Mouse (Mus musculus) heart, embryonic 14.5 days (tissue): ENCODE measurements around the gene Serpine1. TPM values are rescaled to one million over a fixed set of nuclear protein-coding genes. Genes with fewer than 3 reads are reported as not detected.

Experiments used
- ATAC-seq: fragments of 200-750 bp; cut with Nextera tagmentation; 2 replicates; pipeline ENCODE4 v1.8.0; 2017; ENCODE audit warnings: low read depth, moderate TSS enrichment; ENCODE audit not compliant: insufficient number of reproducible peaks, insufficient read depth, low FRiP score
- H3K27ac ChIP-seq, 2 experiments: fragments of 200-500 bp in 1 of 2; fragments of 300-500 bp in 1 of 2; sonication (generic) in 1 of 2; replicated peaks in 1 of 2; 2 replicates each; pipeline ENCODE4 v1.5.1; 2012 to 2014; ENCODE audit warnings: low read depth in 2 of 2, low read length in 2 of 2, control low read depth in 1 of 2, mild to moderate bottlenecking in 1 of 2, mixed read lengths in 1 of 2; ENCODE audit not compliant: control insufficient read depth in 1 of 2, insufficient read depth in 1 of 2
- H3K27me3 ChIP-seq: fragments of 300-500 bp; sonication (generic); 2 replicates; pipeline ENCODE4 v1.6.1; 2014; ENCODE audit warnings: mild to moderate bottlenecking, low read length, control low read depth; ENCODE audit not compliant: control insufficient read depth, insufficient read depth
- H3K36me3 ChIP-seq: fragments of 300-500 bp; sonication (generic); 2 replicates; pipeline ENCODE4 v1.6.1; 2014; ENCODE audit warnings: mild to moderate bottlenecking, control low read depth, low read length, mixed read lengths; ENCODE audit not compliant: control insufficient read depth, insufficient read depth
- H3K4me1 ChIP-seq, 2 experiments: fragments of 200-500 bp in 1 of 2; fragments of 300-500 bp in 1 of 2; sonication (generic) in 1 of 2; 2 replicates each; pipeline ENCODE4 v1.6.1; 2012 to 2014; ENCODE audit warnings: low read length in 2 of 2, control low read depth in 1 of 2, mixed read lengths in 1 of 2; ENCODE audit not compliant: control insufficient read depth in 2 of 2, insufficient read depth in 2 of 2
- H3K4me2 ChIP-seq: fragments of 300-500 bp; sonication (generic); 2 replicates; pipeline ENCODE4 v1.6.1; 2014; ENCODE audit warnings: mild to moderate bottlenecking, low read length
- H3K4me3 ChIP-seq, 2 experiments: fragments of 200-500 bp in 1 of 2; fragments of 300-500 bp in 1 of 2; sonication (generic) in 1 of 2; 2 replicates each; pipeline ENCODE4 v1.5.1; 2012 to 2014; ENCODE audit warnings: low read length in 2 of 2, mild to moderate bottlenecking in 2 of 2, control low read depth in 1 of 2, low read depth in 1 of 2, moderate library complexity in 1 of 2; ENCODE audit not compliant: control insufficient read depth in 1 of 2, insufficient read depth in 1 of 2
- H3K9ac ChIP-seq: fragments of 300-500 bp; sonication (generic); 2 replicates; pipeline ENCODE4 v1.6.1; 2014; ENCODE audit warnings: mild to moderate bottlenecking, low read length
- H3K9me3 ChIP-seq: fragments of 300-500 bp; sonication (generic); 2 replicates; pipeline ENCODE4 v1.6.1; 2016; ENCODE audit warnings: low read length, control low read depth; ENCODE audit not compliant: control insufficient read depth
- WGBS: fragments of 180-500 bp; shearing (Covaris S2); extraction: QIAGEN DNeasy Blood & Tissue Kit; methylation state at CpG from one replicate; pipeline ENCODE4 v1.1.7; 2014; 5-methylcytosine and 5-hydroxymethylcytosine counted together
- polyA plus RNA-seq: library from polyadenylated mRNA; unstranded; fragments of >200 nt; fragmentation: Nextera tagmentation; extraction: Ambion mirVana; gene quantifications from 2 replicates; pipeline ENCODE4 v1.2.1, GENCODE M21; 2014

The Serpine1 gene
- polyA plus RNA-seq, 1 experiment from 2014 or later = 0.93 TPM

GRCm38 (mm10) chr5:137095135-137095534 is 23.1 kb upstream of the Serpine1 start:
- no peak overlapping the region for H3K27ac ChIP-seq
- no peak overlapping the region for H3K9ac ChIP-seq
- H3K4me1 ChIP-seq = peaks cover 4 to 8% of the 10 kb centered on the region in 2 experiments; a peak in 3 of 4 replicates
- ATAC-seq = no peak
- H3K9me3 ChIP-seq = no peaks in the 10 kb centered on the region
- no peaks in the 10 kb centered on the region for H3K27me3 ChIP-seq
- H3K4me2 ChIP-seq = no peak overlapping the region
- 79% methylated on average over 10 of the region's 10 CpGs for WGBS
- H3K36me3 ChIP-seq = no peaks in the 10 kb centered on the region
- no peak overlapping the region for H3K4me3 ChIP-seq

- no peaks in the 10 kb centered on the region for H3K27me3 ChIP-seq
- no peaks in the 10 kb centered on the region for H3K36me3 ChIP-seq
- 66% methylated on average over 9 of the region's 9 CpGs for WGBS
- no peaks in the 10 kb centered on the region for H3K9me3 ChIP-seq
- no peak overlapping the region for H3K4me3 ChIP-seq
- no peak overlapping the region for H3K9ac ChIP-seq
- H3K27ac ChIP-seq = no peak overlapping the region
- H3K4me1 ChIP-seq = peaks cover 4 to 8% of the 10 kb centered on the region in 2 experiments; a peak in 3 of 4 replicates
- H3K4me2 ChIP-seq = no peak overlapping the region
- no peak for ATAC-seq
Measured at GRCm38 (mm10) chr5:137093720-137094119, 21.7 kb upstream of the Serpine1 start.

DNA sequence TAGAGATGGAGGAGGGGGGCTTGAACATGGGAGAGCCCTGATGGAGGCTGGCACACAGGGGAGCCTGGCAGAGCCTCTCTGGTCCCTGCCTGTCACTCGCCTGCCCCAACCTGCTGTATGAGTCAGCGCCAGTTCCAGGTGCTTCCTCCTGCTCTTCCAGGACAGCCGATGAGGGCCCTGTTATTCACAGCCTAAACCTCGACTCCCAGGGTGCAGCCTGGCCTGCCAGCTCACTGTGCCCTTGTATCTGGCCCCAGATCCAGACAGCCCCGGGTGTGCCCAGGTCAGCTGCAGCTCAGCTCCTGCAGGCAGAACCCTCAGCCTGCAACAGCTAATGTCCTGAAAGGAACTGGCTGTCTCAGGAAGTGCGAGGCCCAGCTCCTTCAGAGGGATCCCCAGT is 19.5 kb upstream of the Serpine1 start:
- ATAC-seq = no peak
- Histone ChIP-seq H3K27me3 (no peaks in the 10 kb centered on the region), H3K9me3 (no peaks in the 10 kb centered on the region), H3K4me2 (no peak overlapping the region), H3K36me3 (no peaks in the 10 kb centered on the region), H3K4me1 (peaks cover 4 to 8% of the 10 kb centered on the region in 2 experiments; a peak in 3 of 4 replicates), H3K9ac (no peak overlapping the region), H3K4me3 (no peak overlapping the region), H3K27ac (no peak overlapping the region)
- 65% methylated on average over 6 of the region's 6 CpGs for WGBS

DNA sequence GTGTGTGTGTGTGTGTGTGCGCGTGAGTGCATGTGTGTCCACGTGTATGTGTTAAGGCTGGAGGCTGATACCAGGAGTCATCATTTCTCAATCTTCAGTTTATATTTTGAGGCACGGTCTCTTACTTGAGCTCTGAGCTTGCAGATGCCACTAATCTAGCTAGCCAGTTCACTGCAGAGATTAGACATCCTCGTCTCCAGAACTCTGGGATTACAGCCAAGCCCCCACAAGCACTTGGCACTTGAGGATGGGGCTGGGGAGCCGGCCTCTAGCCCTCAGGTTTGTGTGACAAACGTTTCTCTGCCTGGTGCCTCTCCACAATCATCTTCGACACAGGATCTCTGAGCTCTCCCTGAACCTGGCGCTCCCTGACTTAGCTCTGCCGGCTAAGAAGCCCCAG is 18.8 kb upstream of the Serpine1 start:
- no peak for ATAC-seq
- Histone ChIP-seq H3K4me1 (peaks cover 4 to 6% of the 10 kb centered on the region in 2 experiments; a peak in 3 of 4 replicates), H3K4me2 (no peak overlapping the region), H3K27ac (no peak overlapping the region), H3K9ac (no peak overlapping the region), H3K4me3 (no peak overlapping the region), H3K9me3 (no peaks in the 10 kb centered on the region), H3K27me3 (no peaks in the 10 kb centered on the region), H3K36me3 (no peaks in the 10 kb centered on the region)
- WGBS = 58% methylated on average over 10 of the region's 10 CpGs

DNA sequence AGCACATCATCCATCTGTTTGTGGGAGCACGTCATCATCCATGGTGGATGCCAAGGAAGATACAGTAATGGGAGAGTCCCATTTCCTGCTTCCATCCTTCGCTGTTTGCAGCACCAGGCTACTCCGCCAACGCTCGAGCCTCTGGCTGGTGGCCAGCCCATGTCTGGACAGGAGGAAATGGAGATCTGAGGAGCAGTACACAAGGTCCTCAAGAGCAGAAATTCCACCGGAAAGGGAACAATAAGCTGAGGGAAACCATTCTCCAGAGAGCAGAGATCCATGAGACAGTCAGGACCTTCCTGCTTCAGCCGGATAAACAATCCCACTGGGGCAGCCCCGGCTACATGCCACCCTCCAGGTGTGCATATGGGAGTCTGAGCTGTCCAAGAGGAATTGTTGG is 15.3 kb upstream of the Serpine1 start:
- no peaks in the 10 kb centered on the region for H3K27me3 ChIP-seq
- no peak overlapping the region for H3K4me2 ChIP-seq
- no peak overlapping the region for H3K4me3 ChIP-seq
- H3K4me1 ChIP-seq = peaks cover 2 to 4% of the 10 kb centered on the region in 2 experiments; a peak in 2 of 4 replicates
- no peak overlapping the region for H3K9ac ChIP-seq
- no peaks in the 10 kb centered on the region for H3K36me3 ChIP-seq
- H3K27ac ChIP-seq = peak overlapping the region in 1 of 2 experiments; percentile 41; a peak in 1 of 4 replicates
- 0 out of 2 replicates have a peak, but pooled peaks have one; percentile 33 for ATAC-seq
- WGBS = 66% methylated on average over 8 of the region's 8 CpGs
- H3K9me3 ChIP-seq = no peaks in the 10 kb centered on the region

GRCm38 (mm10) chr5:137085731-137086130 is 13.7 kb upstream of the Serpine1 start:
- Histone ChIP-seq H3K4me3 (no peak overlapping the region), H3K4me1 (peaks cover 0 to under 1% of the 10 kb centered on the region in 2 experiments; a peak in 1 of 4 replicates), H3K27me3 (no peaks in the 10 kb centered on the region), H3K27ac (no peak overlapping the region), H3K9ac (no peak overlapping the region), H3K9me3 (no peaks in the 10 kb centered on the region), H3K4me2 (no peak overlapping the region), H3K36me3 (no peaks in the 10 kb centered on the region)
- 77% methylated on average over 3 of the region's 3 CpGs for WGBS
- ATAC-seq = no peak

GRCm38 (mm10) chr5:137085021-137085420 is 13.0 kb upstream of the Serpine1 start:
- H3K36me3 ChIP-seq = no peaks in the 10 kb centered on the region
- no peak overlapping the region for H3K4me3 ChIP-seq
- H3K4me2 ChIP-seq = no peak overlapping the region
- ATAC-seq = no peak
- 59% methylated on average over 6 of the region's 6 CpGs for WGBS
- H3K9ac ChIP-seq = no peak overlapping the region
- H3K27ac ChIP-seq = no peak overlapping the region
- H3K27me3 ChIP-seq = no peaks in the 10 kb centered on the region
- no peaks in the 10 kb centered on the region for H3K9me3 ChIP-seq
- peaks cover 2% of the 10 kb centered on the region in 2 experiments; a peak in 3 of 4 replicates for H3K4me1 ChIP-seq

GRCm38 (mm10) chr5:137083051-137083450 is 11.0 kb upstream of the Serpine1 start:
- Histone ChIP-seq H3K4me3 (no peak overlapping the region), H3K36me3 (no peaks in the 10 kb centered on the region), H3K27ac (no peak overlapping the region), H3K4me2 (no peak overlapping the region), H3K9ac (no peak overlapping the region), H3K27me3 (no peaks in the 10 kb centered on the region), H3K4me1 (peaks cover 13 to 21% of the 10 kb centered on the region in 2 experiments), H3K9me3 (no peaks in the 10 kb centered on the region)
- WGBS = 79% methylated on average over 4 of the region's 4 CpGs
- ATAC-seq = no peak
